Mouse (Mus musculus): Measurements from ENCODE around the gene Ap1g1.

DNA sequence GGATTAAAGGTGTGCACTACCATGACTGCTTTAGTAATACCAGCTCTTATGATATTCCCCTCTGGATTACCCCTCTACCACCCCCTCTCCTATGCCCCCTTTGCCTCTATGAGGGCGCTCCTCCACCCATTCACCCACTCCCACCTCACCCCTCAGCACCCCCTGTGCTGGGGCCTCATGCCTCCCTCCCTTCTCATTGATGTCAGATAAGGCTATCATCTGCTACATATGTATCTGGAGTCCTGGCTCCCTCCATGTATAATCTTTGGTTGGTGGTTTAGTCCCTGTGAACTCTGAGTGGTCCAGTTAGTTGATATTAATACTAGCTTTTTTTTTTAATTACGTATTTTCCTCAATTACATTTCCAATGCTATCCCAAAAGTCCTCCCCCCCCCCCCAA is 61.5 kb downstream of the Ap1g1 start:
- TF ChIP-seq CTCF (IDR thresholded peaks at IDR 0.05; ENCODE audit: insufficient read depth, low read depth, low read length): no peak
- no peak for TF ChIP-seq POLR2A (IDR thresholded peaks at IDR 0.05; ENCODE audit: insufficient read depth, low read depth, low read length)

All from olfactory bulb, adult 2 months (tissue).